Mouse (Mus musculus) mouse trophoblast stem cell (cell line): ENCODE results near the gene Bet1l.

Experiments
- in situ Hi-C, 2 experiments: fragments of 300-500 bp; cut with MseI, MboI; formaldehyde crosslinking; loops; 2 replicates in 1 of 2; 3 replicates in 1 of 2; pipeline ENCODE4 v1.15.1; 2025

Gene Bet1l

DNA sequence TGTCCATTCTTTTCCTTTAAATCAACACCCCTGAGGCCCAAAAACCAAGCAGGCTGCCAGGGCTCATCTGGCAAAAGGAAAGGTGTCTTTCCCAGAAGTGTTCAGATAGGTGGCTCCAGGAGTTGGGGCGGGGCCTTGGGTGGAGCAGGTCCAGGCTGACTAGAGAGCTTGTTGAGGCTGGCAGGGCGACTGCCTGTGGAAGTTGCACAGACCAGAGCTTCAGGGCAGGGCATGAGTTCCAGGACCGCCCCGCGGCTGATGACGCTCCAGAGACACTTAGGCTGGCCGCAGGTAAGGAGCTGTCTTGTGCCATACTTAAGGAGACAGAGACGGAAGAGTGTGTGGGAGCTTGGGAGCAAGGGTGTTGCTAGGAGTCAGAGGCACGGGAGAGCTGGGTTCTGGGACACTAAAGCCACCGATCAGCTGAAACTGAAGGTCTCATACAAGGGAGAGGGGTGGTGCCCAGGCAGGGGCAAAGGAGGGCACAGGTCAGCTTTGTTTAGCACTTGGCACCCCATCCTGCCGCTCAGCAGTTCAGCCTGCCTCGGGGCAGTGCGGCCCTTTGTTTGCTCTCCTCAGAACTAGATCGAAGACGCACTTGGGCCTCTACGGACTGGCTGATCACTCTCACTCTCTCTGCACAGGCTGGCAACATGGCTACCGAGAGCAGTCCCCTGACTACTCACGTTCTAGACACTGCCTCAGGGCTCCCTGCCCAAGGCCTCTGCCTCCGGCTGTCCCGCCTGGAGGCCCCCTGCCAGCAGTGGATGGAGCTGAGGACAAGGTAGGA is 22.2 kb downstream of the Bet1l start, which contains the start of gene Urah:
Gene Urah, plus strand, starts transcription at position 51 of the 790 bp plus-strand sequence.
- in situ Hi-C loops = no loop called here

DNA sequence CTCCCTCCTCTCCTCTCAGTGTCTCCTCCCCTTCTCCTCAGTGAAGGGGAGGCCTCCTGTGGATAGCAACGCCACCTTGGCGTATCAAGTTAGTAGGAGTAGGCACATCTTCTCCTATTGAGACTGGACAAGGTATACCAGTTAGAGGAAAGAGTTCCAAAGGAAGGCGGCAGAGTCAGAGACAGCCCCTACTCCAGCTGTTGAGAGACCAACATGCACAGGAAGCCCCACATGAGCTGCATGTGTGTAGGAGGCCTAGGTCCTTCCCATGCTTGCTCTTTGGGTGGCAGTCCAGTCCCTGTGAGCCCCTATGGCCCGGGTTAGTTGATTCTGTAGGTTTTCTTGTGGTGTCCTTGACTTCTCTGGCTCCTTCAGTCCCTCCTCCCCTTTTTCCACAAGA is 24.0 kb downstream of the Bet1l start:
- in situ Hi-C loops = no loop called here

DNA sequence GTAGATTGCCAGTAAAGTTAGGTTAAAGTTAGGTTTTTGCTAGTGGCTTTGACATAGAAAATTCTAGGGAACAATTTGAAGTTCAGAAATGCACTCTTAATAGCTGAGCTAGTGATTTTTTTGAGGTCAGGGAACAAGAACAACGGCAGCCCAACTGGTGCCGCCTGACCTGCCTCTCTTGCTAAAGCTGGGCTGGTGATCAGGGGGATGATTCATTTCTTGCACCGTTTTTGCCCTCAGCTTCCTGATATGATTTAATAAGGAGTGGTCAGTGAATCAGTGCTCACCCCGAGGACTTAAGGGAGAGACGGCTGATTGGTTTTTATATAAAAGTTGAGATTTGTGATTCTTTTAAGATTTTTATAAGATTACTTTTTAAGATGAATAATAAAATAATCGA is 25.9 kb downstream of the Bet1l start:
- in situ Hi-C loops = no loop called here

DNA sequence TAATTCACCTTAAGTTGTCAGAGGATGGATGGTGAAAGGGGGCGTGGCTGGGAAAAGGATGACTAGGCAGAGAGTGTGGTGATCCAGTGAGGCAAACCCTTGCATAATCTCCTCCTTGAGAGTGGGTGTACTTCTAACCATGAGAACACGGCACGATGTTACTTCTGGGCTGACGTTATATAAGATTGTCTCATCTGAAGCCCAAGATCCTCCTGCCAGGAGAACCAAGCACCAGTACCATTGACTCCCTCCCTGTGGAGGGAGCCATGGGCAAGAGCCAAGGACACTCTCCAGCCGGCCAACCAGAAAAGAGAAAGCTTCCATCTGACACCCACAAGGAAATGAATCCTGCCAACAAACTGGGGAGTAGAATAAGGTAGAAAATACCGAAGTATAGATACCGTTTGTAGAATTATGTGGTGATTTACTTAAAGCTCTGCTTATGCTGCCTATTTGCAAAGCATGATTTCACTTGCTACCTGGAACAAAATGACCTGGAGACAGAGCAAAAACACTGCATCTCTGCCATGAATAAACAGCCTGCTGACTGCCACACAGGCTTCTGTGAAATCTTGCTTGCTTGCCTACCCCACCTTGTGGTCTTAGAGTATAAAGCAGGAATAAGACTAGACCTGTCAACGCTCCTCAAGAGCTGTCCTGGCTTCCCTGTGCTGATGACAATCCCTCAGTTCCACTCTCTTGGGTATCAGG is 29.1 kb downstream of the Bet1l start:
- in situ Hi-C loops = no loop called here

DNA sequence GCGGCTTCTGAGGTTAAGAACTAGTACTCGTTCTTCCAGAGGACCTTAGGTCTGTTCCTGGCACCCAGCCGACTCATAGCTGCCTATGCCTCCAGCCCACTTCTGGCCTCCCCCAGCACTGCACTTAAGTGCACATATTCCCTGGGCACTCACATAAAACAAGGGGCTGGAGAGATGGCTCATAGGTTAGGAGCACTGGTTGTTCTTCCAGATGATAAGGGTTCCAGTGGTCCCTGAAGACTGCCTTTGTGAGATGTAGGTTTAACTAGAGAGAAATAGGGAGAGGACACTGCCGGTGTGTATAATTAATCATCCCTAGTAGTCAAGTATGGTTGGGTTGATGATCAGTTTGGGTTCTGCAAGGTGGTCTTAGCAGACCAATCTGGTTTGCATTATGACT is 34.6 kb downstream of the Bet1l start:
- in situ Hi-C loops = loop anchor here in 1 of 2 experiments (25.0 kb wide), 1 partner anchor 735 kb away; the partner anchor contains the start of genes Caly and Prap1

DNA sequence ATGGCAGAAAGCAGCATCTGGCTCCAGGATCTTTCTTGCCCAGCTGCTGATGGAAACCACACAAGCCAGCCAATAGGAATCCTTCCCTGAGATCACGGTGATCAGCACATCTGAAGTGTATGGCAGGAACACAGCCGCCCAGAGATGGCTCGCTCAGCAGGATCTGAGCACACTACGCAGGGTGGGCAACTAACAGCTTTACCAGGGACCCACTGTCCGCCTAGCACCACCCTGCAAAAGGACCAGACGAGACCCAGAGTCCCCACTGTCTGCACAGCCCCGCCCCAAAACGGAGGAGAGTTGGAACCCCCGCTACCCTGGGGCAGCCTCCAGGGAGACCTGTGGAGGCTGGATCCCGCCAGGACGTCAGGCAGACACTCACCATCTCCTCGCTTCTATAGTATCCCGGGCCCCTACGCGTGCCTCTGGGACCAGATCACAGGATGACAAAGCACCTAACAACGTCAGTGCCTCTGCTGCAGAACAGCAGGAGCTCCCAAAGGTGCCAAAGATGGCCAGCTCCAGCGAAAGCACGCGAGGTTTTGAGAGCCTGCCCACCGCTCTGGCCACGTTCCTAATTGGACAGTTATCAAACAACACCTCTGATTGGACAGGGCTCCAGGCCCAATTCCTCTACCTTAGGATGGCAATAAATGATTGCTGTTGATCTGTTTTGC is 35.6 kb downstream of the Bet1l start, which contains the start of gene Zfp941:
Gene Zfp941, minus strand, starts transcription at position 526 of the 677 bp plus-strand sequence.
- in situ Hi-C loops = loop anchor here in 1 of 2 experiments (25.0 kb wide), 1 partner anchor 734 kb away; the partner anchor contains the start of genes Caly and Prap1

DNA sequence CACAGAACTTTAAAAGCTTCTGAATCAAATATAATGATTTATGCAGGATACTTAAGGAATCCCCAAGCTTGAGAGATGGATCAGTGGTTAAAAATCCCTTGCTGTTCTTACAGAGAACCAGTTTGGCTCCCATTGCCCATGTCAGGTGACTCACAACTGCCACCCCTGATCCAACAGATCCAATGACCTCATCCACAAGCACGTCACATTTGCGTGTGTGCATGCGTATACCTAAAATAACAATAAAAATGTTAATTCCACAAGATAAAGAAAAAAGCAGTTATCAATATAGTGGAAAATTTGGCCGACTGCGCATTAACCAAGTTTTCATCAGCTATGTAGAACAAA is 36.1 kb downstream of the Bet1l start:
- in situ Hi-C loops = loop anchor here in 1 of 2 experiments (25.0 kb wide), 1 partner anchor 734 kb away; the partner anchor contains the start of genes Caly and Prap1

DNA sequence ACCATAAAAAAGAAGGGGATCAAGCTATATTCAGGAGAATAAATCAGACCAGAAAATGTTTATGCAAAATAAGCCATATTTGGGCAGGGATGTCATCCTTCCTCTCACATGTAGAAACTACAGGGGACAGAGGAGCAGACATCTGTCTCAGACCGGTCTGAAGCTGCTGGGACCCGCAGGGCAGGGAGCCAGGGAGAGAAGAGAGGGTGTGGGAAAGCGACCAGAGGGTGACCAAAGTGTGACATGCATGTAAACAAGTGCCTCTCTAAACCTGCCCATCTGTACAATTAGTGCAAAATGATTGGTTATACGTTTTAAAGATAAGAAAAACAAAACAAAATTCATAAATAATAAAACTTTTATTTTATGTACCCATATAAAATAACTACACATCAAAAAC is 37.2 kb downstream of the Bet1l start:
- in situ Hi-C loops = loop anchor here in 1 of 2 experiments (25.0 kb wide), 1 partner anchor 733 kb away; the partner anchor contains the start of genes Caly and Prap1

DNA sequence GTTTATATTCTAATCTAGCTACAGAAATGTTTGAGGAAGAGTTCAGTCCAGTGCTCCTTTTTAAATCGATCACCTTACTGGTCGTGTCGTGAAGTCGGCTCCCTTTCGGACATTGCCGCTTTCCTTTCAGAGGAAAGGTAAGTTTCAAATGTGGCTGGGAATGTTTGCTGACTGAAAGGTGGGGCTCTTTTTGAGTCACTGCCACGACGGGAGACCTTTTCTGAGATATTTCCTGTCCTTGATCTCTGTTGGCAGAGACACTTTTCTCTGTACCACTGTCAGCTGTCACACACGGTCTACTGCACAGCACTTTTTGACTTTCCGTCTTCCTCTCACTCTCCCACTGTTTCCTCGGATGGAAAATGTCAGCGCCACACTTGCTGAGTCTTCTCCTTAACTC is 44.5 kb downstream of the Bet1l start:
- in situ Hi-C loops = loop anchor here in 1 of 2 experiments (25.0 kb wide), 1 partner anchor 726 kb away; the partner anchor contains the start of genes Caly and Prap1

DNA sequence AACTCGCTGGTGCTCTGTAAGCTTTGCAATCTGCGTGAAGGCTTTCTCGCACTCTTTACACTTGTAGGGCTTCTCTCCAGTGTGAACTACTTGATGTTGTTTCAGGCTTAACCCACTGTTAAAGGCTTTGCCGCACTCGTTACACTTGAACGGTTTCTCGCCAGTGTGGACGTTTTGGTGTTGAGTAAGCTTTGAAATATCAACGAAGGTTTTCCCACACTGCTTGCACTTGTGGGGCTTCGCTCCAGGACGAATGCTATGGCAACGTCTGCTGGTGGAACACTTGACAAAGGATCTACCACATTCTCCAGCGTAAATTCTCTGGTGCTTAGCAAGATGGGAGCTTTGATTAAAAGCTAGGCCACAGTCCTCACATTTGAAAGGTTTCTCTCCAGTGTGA is 45.7 kb downstream of the Bet1l start:
- in situ Hi-C loops = loop anchor here in 1 of 2 experiments (25.0 kb wide), 1 partner anchor 724 kb away; the partner anchor contains the start of genes Caly and Prap1

DNA sequence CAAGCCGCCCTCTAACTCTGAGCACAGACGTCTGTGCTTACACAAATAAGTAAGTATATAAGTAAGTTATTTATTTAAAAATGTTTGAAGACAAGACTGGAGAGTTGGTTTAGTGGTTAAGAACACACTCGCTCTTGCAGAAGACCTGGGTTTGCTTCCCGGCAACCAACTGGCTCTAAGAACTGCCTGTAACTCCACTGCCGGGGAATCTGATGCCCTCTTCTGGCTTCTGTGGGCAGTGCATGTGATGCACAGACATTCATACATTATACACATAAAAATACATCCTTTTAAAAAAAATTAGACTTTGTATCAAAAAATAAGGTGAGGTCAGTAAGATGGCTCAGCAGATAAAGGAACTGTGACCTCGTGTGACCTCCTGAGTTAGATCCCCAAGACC is 46.9 kb downstream of the Bet1l start:
- in situ Hi-C loops = loop anchor here in 1 of 2 experiments (25.0 kb wide), 1 partner anchor 723 kb away; the partner anchor contains the start of genes Caly and Prap1

DNA sequence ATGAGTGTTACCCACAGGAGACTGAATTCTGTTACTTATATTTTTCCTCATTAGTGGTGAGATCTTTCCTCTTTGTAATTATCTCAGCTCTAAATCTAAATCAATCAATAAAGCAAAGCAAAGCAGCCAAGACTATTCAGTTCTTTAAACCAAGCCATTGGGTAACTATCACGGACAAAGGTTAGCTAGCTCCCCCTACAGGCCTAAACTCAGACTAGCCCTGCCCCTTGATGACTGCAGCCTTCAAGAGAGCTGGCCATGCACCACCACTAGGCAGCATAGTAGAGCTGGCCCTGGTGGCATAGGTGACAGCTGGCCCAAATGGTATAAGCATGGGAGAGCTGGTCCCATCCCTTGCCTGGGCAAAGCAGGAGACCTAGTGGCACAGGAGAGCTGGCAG is 51.7 kb downstream of the Bet1l start:
- in situ Hi-C loops = loop anchor here in 1 of 2 experiments (25.0 kb wide), 1 partner anchor 718 kb away; the partner anchor contains the start of genes Caly and Prap1
